Mouse (Mus musculus) ES-E14 (cell line): ENCODE data around the gene Lix1. TPM values are rescaled to one million over a fixed set of nuclear protein-coding genes. Genes with fewer than 3 reads are reported as not detected.
"Not testable (repeated sequence)": the region's sequence is repeated elsewhere in the genome, so short reads cannot be mapped to it uniquely, and the experiment has no call there.

Experiments used
- DNase-seq: peaks from one replicate; pipeline ENCODE4 v3.0.0-alpha.2; 2013; ENCODE audit warnings: low read depth, low spot score
- H3K27ac ChIP-seq: 2 replicates; pipeline ENCODE4 v1.5.1; 2012; ENCODE audit warnings: low read depth, mild to moderate bottlenecking, low read length, moderate library complexity, mixed read lengths; ENCODE audit not compliant: poor library complexity, insufficient read depth, severe bottlenecking
- H3K36me3 ChIP-seq: 2 replicates; pipeline ENCODE4 v1.6.1; 2012; ENCODE audit warnings: mild to moderate bottlenecking, low read length, moderate library complexity, mixed read lengths; ENCODE audit not compliant: control insufficient read depth, poor library complexity, insufficient read depth, severe bottlenecking
- H3K4me1 ChIP-seq, 2 experiments: fragments of 150-350 bp in 1 of 2; sonication (generic) in 1 of 2; 2 replicates each; pipeline ENCODE4 v1.6.1; 2012; ENCODE audit warnings: low read length in 2 of 2, mild to moderate bottlenecking in 1 of 2, mixed read lengths in 1 of 2; ENCODE audit not compliant: control insufficient read depth in 2 of 2, insufficient read depth in 2 of 2, poor library complexity in 1 of 2
- H3K4me3 ChIP-seq, 2 experiments: fragments of 150-350 bp in 1 of 2; sonication (generic) in 1 of 2; 2 replicates each; pipeline ENCODE4 v1.5.1; 2012; ENCODE audit warnings: low read length in 2 of 2, low read depth in 1 of 2, mild to moderate bottlenecking in 1 of 2, mixed read lengths in 1 of 2; ENCODE audit not compliant: insufficient read depth in 1 of 2, poor library complexity in 1 of 2, severe bottlenecking in 1 of 2
- H3K9ac ChIP-seq: 2 replicates; pipeline ENCODE4 v1.6.1; 2012; ENCODE audit warnings: low read depth, mild to moderate bottlenecking, low read length, mixed read lengths; ENCODE audit not compliant: poor library complexity, insufficient read depth, severe bottlenecking
- H3K9me3 ChIP-seq: fragments of 150-350 bp; sonication (generic); 2 replicates; pipeline ENCODE4 v1.6.1; 2012; ENCODE audit warnings: low read depth, mild to moderate bottlenecking, low read length; ENCODE audit not compliant: control insufficient read depth, insufficient read depth
- CHD2 ChIP-seq: IDR thresholded peaks from 2 replicates; pipeline ENCODE4 v1.6.1; 2014; ENCODE audit warnings: mild to moderate bottlenecking, low read depth, low read length, inconsistent platforms
- HCFC1 ChIP-seq: IDR thresholded peaks from 2 replicates; pipeline ENCODE4 v1.6.1; 2012; ENCODE audit warnings: low read length, inconsistent platforms, borderline replicate concordance; ENCODE audit not compliant: insufficient read depth
- MAFK ChIP-seq: IDR thresholded peaks from 2 replicates; pipeline ENCODE4 v1.6.1; 2014; ENCODE audit warnings: mild to moderate bottlenecking, low read depth, low read length, inconsistent platforms; ENCODE audit not compliant: insufficient read depth
- ZC3H11A ChIP-seq: IDR thresholded peaks from 2 replicates; pipeline ENCODE4 v1.6.1; 2012; ENCODE audit warnings: low read depth, mild to moderate bottlenecking, inconsistent platforms, low read length, borderline replicate concordance
- ZNF384 ChIP-seq: IDR thresholded peaks from 2 replicates; pipeline ENCODE4 v1.6.1; 2012; ENCODE audit warnings: low read depth, low read length, inconsistent platforms
- in situ Hi-C, 2 experiments: fragments of 600-800 bp; cut with MboI; formaldehyde crosslinking; loops; one replicate each; pipeline ENCODE4 v1.15.1; 2025; ENCODE audit warnings: low sequenced_read_pairs in 2 of 2, inconsistent platforms in 1 of 2; ENCODE audit not compliant: unreplicated experiment in 2 of 2
- total RNA-seq: library from RNA; depleted of rRNA; stranded (reverse); fragments of 300-350 nt; gene quantifications from 2 replicates; pipeline ENCODE4 v1.2.3, GENCODE M21; 2012

Gene Lix1
- total RNA-seq, 1 experiment = 2.3 TPM

DNA sequence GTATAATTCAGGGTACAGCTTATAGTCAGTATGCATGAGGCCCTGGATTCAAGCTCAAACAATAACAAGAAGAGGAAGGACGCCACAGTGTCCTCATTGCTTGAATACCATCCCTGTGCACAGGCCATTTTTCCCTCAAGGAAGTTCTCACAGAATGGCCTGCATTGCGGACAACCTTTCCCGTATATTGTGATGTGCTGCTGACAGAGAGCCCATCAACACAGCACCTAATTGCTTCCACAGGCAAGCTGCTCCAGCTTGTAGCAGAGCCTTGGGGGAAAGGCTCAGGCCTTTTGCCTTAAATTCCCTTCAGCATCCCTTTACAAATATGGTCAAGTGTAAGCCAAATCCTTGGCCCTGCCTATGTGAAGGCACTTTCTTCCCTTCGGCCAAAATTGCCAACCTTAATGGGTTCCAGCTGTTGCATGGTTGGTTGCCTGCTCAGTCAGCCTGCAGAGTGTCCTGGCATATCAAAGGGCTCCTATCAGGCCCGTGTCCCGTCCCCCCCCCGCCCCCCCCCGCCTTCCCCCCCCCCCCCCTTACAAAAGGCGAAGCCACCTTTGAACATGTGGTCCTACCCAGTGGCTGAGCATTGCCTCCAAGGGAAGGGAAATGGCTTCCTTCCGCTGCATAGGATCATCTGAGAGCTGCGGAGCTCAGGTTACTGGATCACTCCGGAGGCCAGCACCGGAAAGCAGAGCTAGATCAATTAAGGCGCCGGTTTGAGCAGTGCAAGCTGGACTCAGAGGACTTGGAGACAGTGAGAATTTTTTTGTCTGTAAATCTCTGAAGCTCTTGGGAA, 88.5 kb downstream of the Lix1 start:
- in situ Hi-C loops = no loop called here
- Histone ChIP-seq H3K36me3 (no peaks in the 10 kb centered on the region), H3K9ac (peak overlapping the region; percentile 94), H3K4me1 (peaks cover 6 to 12% of the 10 kb centered on the region in 2 experiments; a peak in 3 of 4 replicates), H3K27ac (peak overlapping the region; percentile 97; the same call in 1 of the 2 replicates), H3K9me3 (no peaks in the 10 kb centered on the region), H3K4me3 (peak overlapping the region; percentile 64 to 73)
- TF ChIP-seq HCFC1 = no peak
- no peak for TF ChIP-seq CHD2
- TF ChIP-seq MAFK = no peak
- TF ChIP-seq ZC3H11A = no peak
- no peak for TF ChIP-seq ZNF384
- DNase-seq = no peak

DNA sequence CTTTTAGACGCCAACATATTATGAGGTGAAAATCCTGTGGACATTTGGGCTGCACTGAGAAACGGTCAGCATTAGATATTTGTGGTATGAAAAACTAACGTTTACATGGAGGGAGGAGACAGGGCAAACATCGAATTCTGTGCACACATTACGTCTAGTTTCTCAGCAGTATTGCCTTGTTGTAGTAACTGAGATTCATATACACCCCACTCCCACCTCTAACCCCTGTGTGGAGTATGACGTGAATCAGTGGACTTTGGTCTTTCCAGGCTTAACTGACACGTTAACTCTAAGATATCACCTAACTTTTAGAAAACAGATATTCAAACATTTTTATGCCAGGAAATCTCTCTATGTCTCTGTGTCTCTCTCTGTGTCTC, 89.1 kb downstream of the Lix1 start:
- Histone ChIP-seq H3K36me3 (no peaks in the 10 kb centered on the region), H3K9me3 (no peaks in the 10 kb centered on the region), H3K4me1 (peaks cover 6 to 12% of the 10 kb centered on the region in 2 experiments; a peak in 3 of 4 replicates), H3K4me3 (peak overlapping the region; percentile 64 to 73), H3K27ac (peak overlapping the region; percentile 97; the same call in 1 of the 2 replicates), H3K9ac (peak overlapping the region; percentile 94; the same call in 1 of the 2 replicates)
- in situ Hi-C loops = no loop called here
- DNase-seq = no peak
- TF ChIP-seq ZC3H11A = no peak
- no peak for TF ChIP-seq ZNF384
- no peak for TF ChIP-seq MAFK
- TF ChIP-seq HCFC1 = no peak
- no peak for TF ChIP-seq CHD2

DNA sequence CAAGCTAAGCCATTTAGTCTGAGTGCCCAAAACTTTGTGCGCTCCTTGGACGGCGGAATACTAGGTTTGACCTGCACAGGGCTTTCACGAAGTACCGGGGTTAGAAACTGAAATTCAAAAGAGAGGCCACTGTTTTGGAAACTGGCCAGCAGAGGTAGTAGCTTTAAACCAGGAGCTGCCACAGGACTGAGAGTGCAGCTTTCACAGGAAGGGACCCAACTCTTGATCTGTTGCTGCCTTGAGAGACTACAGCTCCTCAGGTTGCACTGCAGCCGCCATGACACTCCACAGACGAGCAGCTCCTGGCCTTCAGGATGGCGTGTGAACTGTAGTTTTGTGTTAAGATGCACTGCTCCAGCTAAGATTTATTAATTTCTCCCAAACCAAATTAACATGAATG, 89.6 kb downstream of the Lix1 start:
- TF ChIP-seq ZNF384 = no peak
- no peak for TF ChIP-seq ZC3H11A
- TF ChIP-seq HCFC1 = no peak
- no peak for TF ChIP-seq MAFK
- no peak for TF ChIP-seq CHD2
- H3K9ac ChIP-seq = peak overlapping the region; percentile 94
- H3K4me3 ChIP-seq = peak overlapping the region; percentile 64 to 73
- no peak for DNase-seq
- no peaks in the 10 kb centered on the region for H3K9me3 ChIP-seq
- peaks cover 6 to 12% of the 10 kb centered on the region in 2 experiments; a peak in 3 of 4 replicates for H3K4me1 ChIP-seq
- H3K27ac ChIP-seq = peak overlapping the region; percentile 97; the same call in 1 of the 2 replicates
- no peaks in the 10 kb centered on the region for H3K36me3 ChIP-seq
- in situ Hi-C loops = no loop called here

DNA sequence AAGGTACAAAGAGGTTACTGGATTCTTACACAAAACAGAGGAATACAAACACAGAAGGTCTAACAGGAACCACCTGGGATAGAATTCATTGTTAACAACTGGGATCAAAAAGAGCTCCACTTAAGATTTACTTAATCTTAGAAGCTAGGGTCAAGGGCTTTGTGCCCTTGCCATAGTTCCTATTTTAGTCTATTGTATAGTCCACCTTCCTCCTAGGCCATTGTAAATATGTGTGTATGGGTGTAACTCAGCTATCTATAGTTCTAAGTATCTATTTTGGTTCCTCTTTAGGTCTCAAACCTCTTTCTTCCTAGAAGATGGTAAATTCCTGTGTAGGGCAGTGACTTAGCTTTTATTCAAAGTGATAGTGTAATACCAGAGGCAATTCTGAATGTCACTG, 93.8 kb downstream of the Lix1 start:
- H3K9ac ChIP-seq, in situ Hi-C loops: not testable (repeated sequence)

DNA sequence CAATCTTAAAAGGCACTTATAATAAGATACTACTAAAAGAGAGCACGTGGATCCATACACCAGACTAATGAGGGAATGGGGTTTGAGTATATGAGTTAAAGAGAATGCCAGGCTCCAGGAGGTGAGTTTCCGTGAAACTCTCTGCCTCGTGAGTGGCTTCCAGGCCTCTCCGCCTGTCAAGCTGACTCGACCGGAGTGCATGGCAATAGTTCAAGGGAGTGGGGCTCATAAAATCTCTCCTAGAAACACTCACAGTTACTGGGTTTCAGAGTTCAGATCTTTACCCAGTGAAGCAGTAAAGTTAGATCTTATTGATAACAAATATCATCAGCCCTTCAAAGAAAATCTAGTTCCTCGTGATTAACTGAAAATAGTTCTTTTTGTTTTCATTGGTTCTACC, 94.3 kb downstream of the Lix1 start:
- Histone ChIP-seq H3K4me1 (peaks cover 0 to 9% of the 10 kb centered on the region in 2 experiments; a peak in 3 of 4 replicates), H3K4me3 (no peak overlapping the region), H3K9me3 (no peaks in the 10 kb centered on the region), H3K9ac (no peak overlapping the region), H3K36me3 (no peaks in the 10 kb centered on the region; the same call in 1 of the 2 replicates), H3K27ac (peak overlapping the region; percentile 83; the same call in 1 of the 2 replicates)
- TF ChIP-seq MAFK = no peak
- TF ChIP-seq ZC3H11A = no peak
- no peak for TF ChIP-seq ZNF384
- no peak for TF ChIP-seq HCFC1
- no peak for TF ChIP-seq CHD2
- no peak for DNase-seq
- in situ Hi-C loops = no loop called here

More for the DNA sequence above, 93.8 kb downstream of the Lix1 start:
- not testable (repeated sequence) for H3K27ac ChIP-seq, H3K4me1 ChIP-seq, H3K36me3 ChIP-seq, H3K9me3 ChIP-seq, H3K4me3 ChIP-seq, DNase-seq
